Comparison of ENCODE assay signal across 8 mouse cellular contexts in genomic region chr2:160368422-160369357, GRCm38 (mm10). TPM values are rescaled to one million over a fixed set of nuclear protein-coding genes. Genes with fewer than 3 reads are reported as not detected.
DNase-seq lines count a peak whose midpoint lies in the region; ATAC-seq and TF ChIP-seq lines count a peak whose summit lies in the region.

No protein-coding gene starts in this region.

- no peaks in the 10 kb centered on the region for H3K36me3 ChIP-seq in kidney, embryonic 14.5 days (ENCODE audit: control insufficient read depth, insufficient read depth, low read length)
- H3K36me3 ChIP-seq in embryonic facial prominence, embryonic 10.5 days (replicated peaks): no peaks in the 10 kb centered on the region
- no peaks in the 10 kb centered on the region for H3K36me3 ChIP-seq in hindbrain, embryonic 16.5 days (ENCODE audit: control insufficient read depth, insufficient read depth, low read length)
- no peaks in the 10 kb centered on the region for H3K36me3 ChIP-seq in midbrain, postnatal 0 days (ENCODE audit: insufficient read depth, low read length)

- H3K9me3 ChIP-seq in kidney, embryonic 14.5 days (ENCODE audit: control insufficient read depth, low read length): no peaks in the 10 kb centered on the region
- H3K9me3 ChIP-seq in embryonic facial prominence, embryonic 10.5 days: no peaks in the 10 kb centered on the region
- no peaks in the 10 kb centered on the region for H3K9me3 ChIP-seq in hindbrain, embryonic 16.5 days (ENCODE audit: control insufficient read depth, low read length)
- no peaks in the 10 kb centered on the region for H3K9me3 ChIP-seq in midbrain, postnatal 0 days (ENCODE audit: low read length)

- H3K4me2 ChIP-seq in kidney, embryonic 14.5 days (replicated peaks; ENCODE audit: low read depth, low read length): peak overlapping the region; percentile 97
- peak overlapping the region; percentile 98 for H3K4me2 ChIP-seq in hindbrain, embryonic 16.5 days (ENCODE audit: low read length)
- peak overlapping the region; percentile 38 for H3K4me2 ChIP-seq in midbrain, postnatal 0 days (ENCODE audit: low read depth, low read length, poor library complexity, severe bottlenecking)

- no peak overlapping the region for H3K27ac ChIP-seq in kidney, embryonic 14.5 days (ENCODE audit: low read depth, low read length)
- no peak overlapping the region; the same call in 1 of the 2 replicates for H3K27ac ChIP-seq in embryonic facial prominence, embryonic 10.5 days (replicated peaks)
- no peak overlapping the region for H3K27ac ChIP-seq in hindbrain, embryonic 16.5 days (ENCODE audit: low read depth, low read length)
- H3K27ac ChIP-seq in midbrain, postnatal 0 days (ENCODE audit: low read depth, low read length): no peak overlapping the region

- DNase-seq in kidney, adult 8-10 months: no peak
- DNase-seq in embryonic facial prominence, embryonic 10.5 days (ENCODE audit: low spot score): peak; percentile 56
- no peak for DNase-seq in midbrain, postnatal 0 days (ENCODE audit: low spot score)
- DNase-seq in cerebellum, adult 8-10 months: no peak
- DNase-seq in urinary bladder, adult 18-20 months (ENCODE audit: low spot score in 2 of 2): no peak

- WGBS in kidney, embryonic 14.5 days: under 1% methylated on average over 52 of the region's 52 CpGs
- under 1% methylated on average over 52 of the region's 52 CpGs for WGBS in embryonic facial prominence, embryonic 10.5 days
- under 1% methylated on average over 52 of the region's 52 CpGs for WGBS in hindbrain, embryonic 16.5 days
- under 1% methylated on average over 52 of the region's 52 CpGs for WGBS in midbrain, postnatal 0 days

- no peak for ATAC-seq in kidney, embryonic 14.5 days (ENCODE audit: low FRiP score, low TSS enrichment)
- no peak for ATAC-seq in hindbrain, embryonic 16.5 days
- no peak for ATAC-seq in midbrain, postnatal 0 days (ENCODE audit: low FRiP score)
- ATAC-seq in CD4-positive, CD25-positive, alpha-beta regulatory T cell, adult 4 months: no peak

- TF ChIP-seq CTCF in midbrain, postnatal 0 days (IDR thresholded peaks at IDR 0.05): no peak

- peaks cover 56% of the 10 kb centered on the region for H3K27me3 ChIP-seq in kidney, embryonic 14.5 days (ENCODE audit: control insufficient read depth, insufficient read depth, low read length)
- peaks cover 90% of the 10 kb centered on the region for H3K27me3 ChIP-seq in embryonic facial prominence, embryonic 10.5 days (replicated peaks; ENCODE audit: low read depth, poor library complexity, severe bottlenecking)
- H3K27me3 ChIP-seq in hindbrain, embryonic 16.5 days (replicated peaks; ENCODE audit: control insufficient read depth, insufficient read depth, low read length): peaks cover 58% of the 10 kb centered on the region
- H3K27me3 ChIP-seq in midbrain, postnatal 0 days (ENCODE audit: insufficient read depth, low read length): peaks cover 59% of the 10 kb centered on the region

- no peak overlapping the region; the same call in 1 of the 2 replicates for H3K9ac ChIP-seq in kidney, embryonic 14.5 days (ENCODE audit: low read depth, low read length)
- no peak overlapping the region for H3K9ac ChIP-seq in hindbrain, embryonic 16.5 days (ENCODE audit: low read depth, low read length)
- H3K9ac ChIP-seq in midbrain, postnatal 0 days (replicated peaks; ENCODE audit: low read length, poor library complexity, severe bottlenecking): no peak overlapping the region

- H3K4me3 ChIP-seq in kidney, embryonic 14.5 days (ENCODE audit: low read length): peak overlapping the region; percentile 38
- H3K4me3 ChIP-seq in embryonic facial prominence, embryonic 10.5 days: peak overlapping the region; percentile 69
- peak overlapping the region; percentile 64 for H3K4me3 ChIP-seq in hindbrain, embryonic 16.5 days (ENCODE audit: low read length)
- peak overlapping the region; percentile 18 for H3K4me3 ChIP-seq in midbrain, postnatal 0 days (ENCODE audit: low read depth, low read length)

- peaks cover 11% of the 10 kb centered on the region; the same call in 1 of the 2 replicates for H3K4me1 ChIP-seq in kidney, embryonic 14.5 days (ENCODE audit: control insufficient read depth, insufficient read depth, low read length)
- peaks cover 63% of the 10 kb centered on the region for H3K4me1 ChIP-seq in embryonic facial prominence, embryonic 10.5 days
- H3K4me1 ChIP-seq in hindbrain, embryonic 16.5 days (ENCODE audit: control insufficient read depth, insufficient read depth, low read depth, low read length): peaks cover 28% of the 10 kb centered on the region
- H3K4me1 ChIP-seq in midbrain, postnatal 0 days (ENCODE audit: insufficient read depth, low read length): peaks cover 9% of the 10 kb centered on the region; the same call in 1 of the 2 replicates

RNA-seq across cellular contexts. Expression of gene Mafb, which starts 1.8 kb away (rescaled TPM):
- polyA plus RNA-seq in kidney, embryonic 14.5 days (2014; fragmentation: Nextera tagmentation; extraction: Ambion mirVana): 23.0 and 33.2 TPM in 2 replicates
- polyA plus RNA-seq in embryonic facial prominence, embryonic 10.5 days (2016; fragmentation: Nextera tagmentation; extraction: Ambion mirVana): 5.3 and 6.7 TPM in 2 replicates
- polyA plus RNA-seq in hindbrain, embryonic 16.5 days (2015; fragmentation: Nextera tagmentation; extraction: Ambion mirVana): 20.0 and 23.1 TPM in 2 replicates
- total RNA-seq in midbrain, postnatal 0 days (2014; rRNA removed): 6.8 and 9.0 TPM in 2 replicates
- polyA plus RNA-seq in midbrain, postnatal 0 days (2015; fragmentation: Nextera tagmentation; extraction: Ambion mirVana): 5.7 and 5.8 TPM in 2 replicates
- polyA plus RNA-seq in CD4-positive, CD25-positive, alpha-beta regulatory T cell, adult 4 months (2017; shearing (Covaris generic)): under 1 TPM in 1 of 2 experiments, not detected in 1; 0.18 TPM

RNA-seq across cellular contexts. Expression of gene Gm826, which starts 34.7 kb away (rescaled TPM):
- 0.37 and 0.73 TPM in 2 replicates for polyA plus RNA-seq in kidney, embryonic 14.5 days (2014; fragmentation: Nextera tagmentation; extraction: Ambion mirVana)
- polyA plus RNA-seq in embryonic facial prominence, embryonic 10.5 days (2016; fragmentation: Nextera tagmentation; extraction: Ambion mirVana): 0.19 and 0.36 TPM in 2 replicates
- polyA plus RNA-seq in hindbrain, embryonic 16.5 days (2015; fragmentation: Nextera tagmentation; extraction: Ambion mirVana): not detected in 2 replicates
- total RNA-seq in midbrain, postnatal 0 days (2014; rRNA removed): not detected in 2 replicates
- polyA plus RNA-seq in midbrain, postnatal 0 days (2015; fragmentation: Nextera tagmentation; extraction: Ambion mirVana): 0.22 TPM in 1 of 2 replicates, not detected in the other
- not detected for polyA plus RNA-seq in CD4-positive, CD25-positive, alpha-beta regulatory T cell, adult 4 months (2017; shearing (Covaris generic))

Comparison
In these comparisons a context has a peak if more than half of its experiments do, and no peak if none do; other contexts are left out.
1. H3K4me2 ChIP-seq: peak in every context shown above with its lines; median percentile 98 in hindbrain, embryonic 16.5 days; 97 in kidney, embryonic 14.5 days; 38 in midbrain, postnatal 0 days.
2. H3K4me3 ChIP-seq: peak in every context shown above with its lines; median percentile 69 in embryonic facial prominence, embryonic 10.5 days; 64 in hindbrain, embryonic 16.5 days; 38 in kidney, embryonic 14.5 days; 18 in midbrain, postnatal 0 days.